Mouse (Mus musculus) embryo, embryonic 11 days (tissue): Measurements from ENCODE around the gene Rdh16f2.
"Not testable (repeated sequence)": the region's sequence is repeated elsewhere in the genome, so short reads cannot be mapped to it uniquely, and the experiment has no call there.

Experiments used
- DNase-seq: peaks from one replicate; pipeline ENCODE4 v3.0.0-alpha.2; 2015

Rdh16f2 gene

DNA sequence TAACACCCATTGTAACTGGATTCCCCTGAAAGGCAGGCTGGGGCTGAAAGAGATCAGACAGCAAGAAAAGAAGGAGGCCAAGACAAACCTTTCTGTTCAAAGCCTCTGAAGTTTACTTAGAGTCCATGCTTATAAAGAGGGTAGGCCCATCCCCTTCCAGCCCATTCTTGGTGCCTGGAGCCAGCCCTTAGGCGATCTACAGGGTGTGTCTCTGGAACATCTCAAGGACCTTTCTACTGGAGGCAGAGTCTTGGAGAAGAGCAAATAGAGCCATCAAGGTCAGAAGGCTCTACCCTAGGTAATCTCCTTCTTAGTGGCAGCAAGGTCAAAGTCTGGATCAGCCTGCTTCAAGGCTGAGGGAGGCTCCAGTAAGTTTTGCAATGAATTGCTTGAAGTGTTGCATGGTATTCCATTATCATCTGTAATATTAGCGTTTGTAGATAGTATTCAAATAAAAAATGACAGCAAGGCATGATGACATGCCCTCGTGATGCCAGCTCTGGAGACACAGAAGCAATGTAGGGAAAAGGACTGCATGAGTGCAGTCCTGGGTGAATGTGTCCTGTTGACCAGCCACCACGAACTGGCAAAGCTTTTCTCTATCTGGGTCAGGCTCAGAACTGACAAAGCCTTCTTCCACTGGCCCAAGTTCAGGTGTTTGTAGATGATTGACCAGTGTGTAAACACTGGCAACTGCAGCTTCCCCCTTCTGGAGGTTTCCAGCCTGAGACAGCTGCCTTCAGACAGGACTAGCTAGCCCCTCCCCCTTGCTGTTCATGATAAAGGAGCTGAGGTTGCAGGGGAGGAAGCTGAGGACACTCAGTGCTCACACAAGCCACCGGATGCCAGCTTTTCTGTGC lies 27.1 kb downstream of the Rdh16f2 start:
- DNase-seq = peak; percentile 19

DNA sequence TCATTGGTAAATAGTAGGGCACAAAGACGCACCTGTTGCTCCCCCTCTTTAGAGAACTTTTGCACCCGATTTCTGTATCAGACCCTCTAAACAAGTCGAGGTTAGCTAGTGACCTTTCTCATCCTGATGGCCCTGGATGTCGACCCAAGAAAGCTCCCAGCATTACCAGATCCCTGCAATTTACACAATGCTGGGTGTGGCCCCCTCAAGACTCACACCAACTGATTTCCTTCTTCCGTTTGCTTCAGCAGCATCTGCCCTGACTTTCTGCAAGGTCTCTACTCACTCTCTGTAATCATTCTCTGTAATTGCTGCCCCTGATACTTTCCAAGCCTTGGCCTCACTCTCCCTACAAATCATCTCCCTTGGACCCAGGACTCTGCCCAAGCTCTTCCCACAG lies 30.4 kb downstream of the Rdh16f2 start:
- DNase-seq = no peak

DNA sequence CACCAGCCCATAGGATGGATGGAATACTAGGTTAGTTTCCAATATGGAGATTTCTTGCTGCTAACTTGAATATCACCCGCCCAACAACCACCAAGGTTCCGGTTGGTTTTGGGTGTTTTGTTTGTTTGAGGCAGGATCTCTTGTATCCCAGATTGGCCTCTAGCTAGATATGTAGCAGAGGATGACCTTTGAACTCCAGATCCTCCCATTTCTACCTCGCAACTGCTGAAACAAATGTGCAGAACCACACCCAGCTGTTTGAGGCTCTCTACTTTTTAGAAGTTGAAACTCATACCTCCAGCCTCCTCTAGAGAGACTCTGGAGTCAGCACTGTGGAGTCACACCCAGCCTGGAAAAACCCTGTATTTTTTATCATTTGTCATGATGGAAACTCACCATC lies 31.2 kb downstream of the Rdh16f2 start:
- no peak for DNase-seq

DNA sequence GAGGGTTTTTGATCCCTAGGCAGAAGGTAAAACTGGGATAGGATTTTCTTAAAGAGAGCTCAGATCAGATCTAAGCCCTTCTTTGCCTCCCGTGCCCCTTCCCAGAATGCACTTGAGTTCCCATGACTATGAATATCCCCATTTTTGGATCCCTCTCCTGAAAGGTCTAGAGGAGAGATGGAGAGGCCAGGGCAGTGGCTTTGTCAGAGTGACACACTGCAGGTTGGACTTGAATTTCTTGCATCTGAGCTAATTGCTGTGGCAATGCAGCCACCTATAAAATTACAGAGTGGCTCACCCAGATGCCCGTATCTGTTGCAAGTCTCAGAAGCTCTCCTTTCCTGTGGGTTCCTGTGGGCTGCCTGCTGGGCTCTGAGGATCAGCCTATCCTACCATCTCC lies 31.9 kb downstream of the Rdh16f2 start, which contains the start of gene Sdr9c7:
Gene Sdr9c7, plus strand, starts transcription at position 301 of the 400 bp plus-strand sequence.
- no peak for DNase-seq

DNA sequence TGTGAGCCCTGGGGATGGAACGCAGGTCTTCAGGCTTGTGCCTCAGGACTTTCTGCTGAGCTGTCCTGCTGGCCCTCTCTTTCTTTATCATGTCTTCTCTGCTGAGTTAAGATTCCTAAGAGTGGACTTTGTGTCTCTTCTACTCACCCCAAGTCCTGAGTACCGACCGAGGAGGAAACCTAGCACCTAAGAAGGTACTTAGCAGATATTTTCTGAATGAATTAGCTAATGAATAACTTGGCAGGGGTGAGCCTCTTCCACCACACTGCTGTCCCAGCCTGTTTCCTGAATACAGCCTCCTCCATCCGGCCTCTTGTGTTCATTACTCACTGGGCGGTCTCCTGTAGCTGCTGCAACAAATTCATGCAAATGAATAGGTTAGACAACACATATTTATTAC lies 33.5 kb downstream of the Rdh16f2 start:
- no peak for DNase-seq

DNA sequence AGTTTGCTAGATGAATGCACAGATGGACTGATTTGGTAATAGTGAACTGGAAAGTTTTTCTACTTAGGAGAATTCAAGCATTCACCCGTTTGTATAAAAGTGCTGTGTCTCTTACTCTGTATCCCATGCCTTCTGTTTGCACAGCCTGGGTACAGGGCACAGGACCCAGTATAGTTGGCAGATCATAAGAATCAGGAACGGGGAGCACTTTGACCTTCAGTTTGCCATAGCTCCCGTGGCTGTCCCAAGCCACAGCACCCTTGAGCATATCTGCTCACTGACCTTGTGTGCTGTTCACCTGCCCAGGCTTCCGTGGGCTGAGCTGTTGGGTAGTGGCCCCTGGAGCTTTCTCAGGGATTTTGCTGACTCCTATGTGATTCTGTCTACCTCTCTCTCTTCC lies 35.5 kb downstream of the Rdh16f2 start:
- DNase-seq = no peak

DNA sequence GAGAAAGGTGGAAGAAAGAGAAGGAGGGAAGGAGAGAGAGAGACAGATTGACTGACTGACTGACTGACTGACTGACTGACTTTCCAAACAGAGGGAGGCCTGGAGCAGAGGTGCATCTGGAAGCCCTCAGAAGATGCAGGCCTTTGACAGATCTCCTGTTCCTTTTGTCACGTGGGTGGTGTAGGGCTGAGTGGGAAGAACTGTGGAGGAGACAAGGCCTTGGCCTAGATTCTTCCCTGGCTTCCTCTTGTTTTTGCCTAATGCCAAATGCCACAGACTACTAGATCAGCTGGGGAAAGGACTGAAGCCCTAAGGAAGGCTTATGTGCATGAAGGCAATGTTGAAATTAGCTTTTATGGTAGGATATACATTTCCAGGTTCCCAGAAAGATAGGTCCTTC lies 36.8 kb downstream of the Rdh16f2 start:
- DNase-seq = no peak

DNA sequence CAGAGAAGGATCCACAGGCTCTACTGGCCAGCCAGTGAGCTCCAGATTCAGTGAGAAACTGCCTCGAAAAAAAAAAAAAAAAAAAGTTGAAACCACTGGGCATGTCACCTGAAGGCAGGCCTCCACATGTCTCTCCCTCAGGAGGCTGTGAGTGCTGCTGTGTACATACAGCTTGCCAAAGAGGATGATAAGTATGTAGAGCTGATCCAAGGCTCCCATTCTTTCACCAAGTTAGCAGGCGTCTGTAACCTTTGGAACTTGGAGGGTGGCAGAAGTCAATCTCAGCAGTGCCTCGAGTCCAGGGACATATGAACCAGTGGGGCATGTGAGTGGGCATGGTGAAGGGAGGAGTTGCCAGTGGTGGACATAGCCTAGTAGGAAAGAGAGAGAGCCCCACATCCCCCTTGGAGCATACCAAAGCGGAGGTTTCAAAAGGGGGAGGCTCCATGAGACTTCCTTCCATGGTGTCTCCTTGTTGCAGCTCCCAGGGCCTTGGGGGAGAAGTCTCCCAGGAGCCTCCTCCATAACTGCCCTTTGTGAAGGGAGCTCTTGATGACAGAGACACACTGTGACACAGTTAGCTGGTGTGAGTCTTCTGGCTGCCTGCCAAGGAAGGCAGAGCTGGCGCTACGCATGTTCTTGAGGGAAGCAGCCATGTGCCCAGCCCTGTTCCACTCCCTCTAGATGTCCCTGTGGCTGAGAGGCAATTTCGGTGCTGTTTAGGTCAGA lies 38.6 kb downstream of the Rdh16f2 start:
- peak; percentile 5 for DNase-seq

DNA sequence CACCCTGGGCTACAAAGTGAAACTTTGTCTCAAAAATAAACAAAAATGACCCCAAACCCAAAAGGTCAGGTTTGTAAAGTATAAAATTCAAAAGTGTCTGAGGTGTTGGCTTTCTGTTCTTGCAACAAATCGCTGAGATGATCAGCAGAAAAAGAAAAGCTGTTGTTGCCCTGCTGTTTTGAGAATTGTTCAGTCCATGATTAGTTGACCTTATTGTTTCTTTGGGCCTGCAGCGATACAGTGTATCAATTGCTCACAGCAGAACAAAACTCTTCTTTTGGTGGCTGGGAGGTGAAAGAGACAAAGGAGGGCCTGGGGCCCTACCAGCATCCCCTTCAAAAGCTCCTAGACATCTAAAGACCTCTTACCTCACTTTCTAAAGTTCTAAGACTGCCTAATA lies 39.9 kb downstream of the Rdh16f2 start:
- DNase-seq = no peak

DNA sequence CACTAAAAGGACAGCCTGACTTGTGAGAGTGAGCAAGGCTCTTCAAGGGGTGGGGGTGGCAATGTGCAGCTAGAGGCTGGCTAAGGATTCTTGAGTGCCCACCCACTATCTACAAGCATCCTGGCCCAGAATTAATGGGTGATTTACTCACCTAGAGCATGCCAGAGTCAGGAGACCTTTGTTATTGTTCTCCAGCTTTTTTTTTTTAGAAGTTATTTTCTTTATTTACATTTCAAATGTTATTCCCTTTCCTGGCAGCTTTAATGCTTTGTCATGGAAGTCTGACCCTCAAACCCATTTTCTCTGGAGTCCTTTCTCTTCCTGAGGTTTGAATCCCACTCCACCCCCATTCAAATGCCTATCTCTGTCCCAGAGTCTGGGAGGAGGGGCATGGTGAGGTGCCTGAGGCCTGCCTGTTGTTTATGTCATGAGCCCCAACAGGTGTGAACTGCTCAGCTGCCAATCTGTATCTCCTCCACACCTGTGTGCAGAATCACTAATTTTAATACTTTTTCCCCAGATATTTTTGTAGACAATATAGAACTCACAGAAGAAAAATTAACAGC lies 41.2 kb downstream of the Rdh16f2 start:
- DNase-seq = no peak

DNA sequence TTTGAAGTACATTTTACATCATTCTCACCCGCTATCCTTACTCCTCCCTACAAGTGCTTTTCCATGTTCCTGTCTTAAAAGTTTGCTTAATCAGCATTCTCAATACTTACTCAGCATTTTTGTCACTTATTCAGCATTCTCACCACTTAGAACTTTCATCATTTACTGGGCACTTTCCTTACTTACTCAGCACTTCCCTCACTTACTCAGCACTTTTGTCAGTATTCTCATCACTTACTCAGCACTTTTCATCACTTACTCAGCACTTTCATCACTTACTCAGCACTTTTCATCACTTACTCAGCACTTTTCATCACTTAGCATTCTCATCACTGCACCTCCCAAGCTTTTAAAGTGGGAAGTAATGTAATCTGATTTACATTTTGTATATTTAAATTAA lies 49.3 kb downstream of the Rdh16f2 start:
- DNase-seq = no peak

DNA sequence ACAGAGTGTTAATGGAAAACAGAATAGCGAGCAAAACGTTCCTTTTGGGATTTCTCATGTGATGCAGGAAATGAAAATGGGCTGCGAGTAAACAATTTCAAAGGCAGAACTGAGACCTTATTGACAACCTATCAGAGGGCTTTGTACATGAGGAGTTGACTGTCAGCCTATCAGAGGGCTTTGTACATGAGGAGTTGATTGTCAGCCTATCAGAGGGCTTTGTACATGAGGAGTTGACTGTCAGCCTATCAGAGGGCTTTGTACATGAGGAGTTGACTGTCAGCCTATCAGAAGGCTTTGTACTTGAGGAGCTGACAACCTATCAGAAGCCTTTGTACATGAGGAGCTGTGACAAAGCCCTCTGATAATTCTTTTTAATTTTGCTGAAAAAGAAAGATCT lies 50.9 kb downstream of the Rdh16f2 start:
- DNase-seq = not testable (repeated sequence)

DNA sequence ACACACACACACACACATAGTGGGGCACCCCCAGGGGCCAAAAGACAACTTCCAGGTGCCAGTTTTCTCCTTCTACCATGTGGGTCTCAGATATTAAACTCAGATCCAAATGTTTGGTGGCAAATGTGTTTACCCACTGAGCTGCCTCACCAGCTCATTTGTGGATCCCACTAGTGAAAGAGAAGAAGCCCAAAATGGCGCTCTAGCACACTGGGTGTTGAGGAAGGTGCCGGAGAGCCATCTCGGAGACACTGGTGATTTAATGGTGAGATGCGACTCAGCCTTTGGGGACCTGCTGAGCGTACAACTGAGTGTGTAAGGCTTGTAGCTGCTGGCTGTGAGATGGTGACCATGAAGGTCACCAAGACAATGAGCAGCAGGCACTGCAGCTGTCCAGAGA lies 51.4 kb downstream of the Rdh16f2 start:
- DNase-seq = no peak

DNA sequence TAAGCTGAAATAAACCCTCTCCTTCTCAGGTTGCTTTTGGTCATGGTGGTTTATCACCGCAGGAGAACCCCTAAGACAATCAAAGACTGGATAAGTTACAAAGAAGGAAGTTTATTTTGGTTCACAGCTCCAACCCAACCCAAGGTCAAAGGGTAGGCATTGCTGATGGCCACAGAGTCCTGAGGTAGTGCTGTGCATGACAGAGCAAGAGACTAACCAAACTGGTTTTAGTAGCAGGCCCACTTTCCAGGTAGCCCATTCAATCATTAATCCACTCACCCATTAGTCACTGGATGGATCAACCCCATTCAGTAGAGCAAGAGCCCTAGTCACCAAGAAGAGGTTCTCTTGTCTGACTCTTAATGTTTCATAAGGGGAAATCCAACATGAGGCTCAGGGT lies 56.0 kb downstream of the Rdh16f2 start:
- DNase-seq = no peak

DNA sequence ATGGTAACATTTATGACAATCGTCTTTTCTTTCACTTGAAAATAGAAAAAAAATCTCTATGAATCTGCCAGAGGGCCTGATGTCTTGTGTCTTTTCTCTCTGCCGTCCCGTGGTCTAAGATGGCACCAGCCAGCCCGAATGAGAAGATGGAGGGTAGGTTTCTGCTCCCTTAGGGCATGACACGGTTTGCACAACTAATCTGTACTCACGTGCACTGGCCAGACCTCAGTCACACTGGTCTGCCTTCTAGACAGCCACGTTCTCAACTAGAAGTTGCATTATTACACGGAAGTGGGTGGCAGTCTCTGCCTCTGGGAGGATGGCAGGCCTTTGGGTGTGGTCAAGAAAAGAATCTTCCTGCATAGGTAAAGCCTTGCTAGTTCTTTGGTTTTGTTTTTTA lies 56.8 kb downstream of the Rdh16f2 start:
- DNase-seq = no peak

DNA sequence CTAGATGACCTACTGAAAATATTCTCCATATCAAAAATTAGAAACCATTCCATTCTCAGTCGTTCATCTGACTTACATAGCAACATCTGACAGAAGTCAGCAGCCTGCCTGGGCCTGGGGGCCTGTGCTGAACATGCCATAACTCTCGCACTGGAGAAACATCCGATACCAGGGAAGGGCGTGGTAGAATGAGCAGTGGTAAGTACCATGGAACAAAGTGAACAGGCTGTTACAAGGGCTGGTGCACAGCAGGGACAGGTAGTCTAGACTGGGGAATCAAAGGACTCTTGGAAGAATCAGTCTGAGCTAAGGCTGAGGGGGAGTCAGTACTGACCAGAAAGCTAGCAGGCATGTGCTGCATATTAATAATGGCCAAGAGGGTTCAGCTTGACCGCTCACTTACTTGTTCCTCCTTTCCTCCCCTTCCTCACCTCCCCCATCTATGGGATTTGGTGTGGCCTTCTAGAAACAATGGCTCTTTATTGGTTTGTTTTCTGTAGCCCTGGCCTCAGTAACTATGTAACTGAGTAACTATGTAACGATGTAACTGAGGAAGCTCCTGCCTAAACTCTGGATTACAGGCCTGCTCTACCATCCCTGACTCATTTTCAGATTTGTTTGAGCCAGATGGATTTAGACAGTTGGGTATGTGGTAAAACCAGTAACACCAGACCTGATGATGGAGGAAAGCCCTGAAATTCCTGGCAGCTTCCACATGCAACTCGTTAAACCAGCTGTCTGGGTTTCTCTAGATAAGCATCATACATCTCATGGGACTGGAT lies 58.5 kb downstream of the Rdh16f2 start:
- DNase-seq = no peak
